Mouse (Mus musculus) G1E-ER4 (cell line): ENCODE data around the gene AC134908.4. TPM values are rescaled to one million over a fixed set of nuclear protein-coding genes. Genes with fewer than 3 reads are reported as not detected.

Experiments
- GATA1 ChIP-seq: IDR thresholded peaks from one replicate; pipeline ENCODE4 v1.8.0; 2012; ENCODE audit warnings: low read length, inconsistent platforms
- polyA plus RNA-seq: library from polyadenylated mRNA; stranded (reverse); fragments of >175 nt; gene quantifications from 2 replicates; pipeline ENCODE4 v1.2.3, GENCODE M21; 2012

The AC134908.4 gene
- polyA plus RNA-seq, 1 experiment = not detected

DNA sequence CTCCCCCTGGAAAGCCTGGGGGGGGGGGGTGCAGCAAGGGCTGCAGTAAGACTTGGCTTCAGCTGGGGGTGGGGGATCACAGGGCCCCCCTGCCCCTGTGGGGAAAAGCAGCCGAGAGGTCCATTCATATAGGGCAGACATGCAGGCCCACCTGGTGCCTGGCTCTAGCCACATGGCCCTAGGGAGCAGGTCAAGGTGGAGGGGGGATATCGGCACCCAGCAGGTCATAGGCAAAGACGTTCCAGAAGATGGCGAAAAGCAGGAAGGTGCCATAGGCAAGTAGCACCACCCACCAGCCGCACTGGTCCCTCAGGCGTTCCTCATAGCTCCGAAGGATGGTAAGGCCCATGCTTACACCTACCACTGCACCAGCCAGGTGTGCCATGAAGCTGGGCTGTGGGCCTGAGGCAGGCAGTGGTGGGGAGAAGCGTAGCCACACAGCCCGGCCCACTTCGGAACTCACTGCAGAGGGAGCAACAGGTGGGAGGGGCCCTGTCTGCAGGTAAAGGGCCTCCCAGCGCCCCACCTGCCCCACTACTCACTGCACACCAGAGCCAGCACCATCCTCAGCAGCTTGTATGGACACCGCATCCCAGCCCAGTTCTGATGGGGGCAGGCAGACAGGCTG is 39.2 kb upstream of the AC134908.4 start:
- no peak for TF ChIP-seq GATA1

DNA sequence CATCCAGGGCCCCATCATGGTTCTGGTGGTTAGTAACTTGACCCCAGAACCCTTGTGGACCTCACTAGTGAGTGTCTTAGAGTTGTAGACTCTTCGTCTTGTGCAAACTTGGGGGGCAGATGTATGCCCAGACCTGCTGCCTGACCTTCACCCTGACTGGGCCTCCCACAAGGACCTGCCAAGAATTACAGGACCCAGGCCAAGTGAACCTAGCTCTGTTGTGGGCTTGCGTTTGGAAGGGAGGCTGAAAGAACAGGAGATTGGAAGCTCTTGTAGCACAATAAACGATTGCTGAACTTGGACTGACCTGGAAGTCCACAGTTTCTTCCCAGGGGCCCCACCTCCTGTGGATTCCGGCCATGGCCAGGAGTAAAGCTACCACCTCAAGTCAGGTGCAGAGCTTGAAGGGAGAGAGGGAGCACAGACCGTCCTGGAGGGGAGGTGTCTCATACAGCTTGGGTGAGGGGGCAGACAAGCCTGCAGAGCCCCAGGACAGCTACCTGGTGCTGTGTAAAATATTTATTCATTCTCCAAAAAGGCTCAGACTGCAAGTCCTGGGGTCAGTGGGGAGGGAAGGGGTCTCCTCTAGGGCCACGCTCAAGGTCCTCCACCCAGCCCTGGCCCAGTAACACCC is 38.6 kb upstream of the AC134908.4 start:
- TF ChIP-seq GATA1 = no peak

DNA sequence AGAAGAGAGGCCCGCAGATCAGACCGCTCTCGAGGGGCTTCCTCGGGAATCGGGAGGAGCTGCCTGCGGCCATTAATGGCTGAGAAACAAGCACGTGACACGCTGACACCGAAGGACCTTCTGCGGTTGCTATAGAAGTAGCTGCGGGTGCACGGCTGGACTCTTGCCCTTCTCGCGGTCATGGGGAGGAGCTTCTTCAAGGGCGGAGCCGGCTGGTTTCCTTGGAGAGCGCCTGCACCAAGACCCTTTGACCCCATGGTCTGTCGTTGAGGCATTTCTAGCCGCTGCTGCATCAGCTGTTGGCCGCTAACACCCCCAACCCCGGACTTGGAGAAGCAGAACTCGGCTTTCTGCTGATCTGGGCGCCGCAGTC is 37.8 kb upstream of the AC134908.4 start, which contains the start of gene Stub1:
Gene Stub1 (minus strand): TSS at position 114 of the 373 bp plus-strand sequence.
- no peak for TF ChIP-seq GATA1

DNA sequence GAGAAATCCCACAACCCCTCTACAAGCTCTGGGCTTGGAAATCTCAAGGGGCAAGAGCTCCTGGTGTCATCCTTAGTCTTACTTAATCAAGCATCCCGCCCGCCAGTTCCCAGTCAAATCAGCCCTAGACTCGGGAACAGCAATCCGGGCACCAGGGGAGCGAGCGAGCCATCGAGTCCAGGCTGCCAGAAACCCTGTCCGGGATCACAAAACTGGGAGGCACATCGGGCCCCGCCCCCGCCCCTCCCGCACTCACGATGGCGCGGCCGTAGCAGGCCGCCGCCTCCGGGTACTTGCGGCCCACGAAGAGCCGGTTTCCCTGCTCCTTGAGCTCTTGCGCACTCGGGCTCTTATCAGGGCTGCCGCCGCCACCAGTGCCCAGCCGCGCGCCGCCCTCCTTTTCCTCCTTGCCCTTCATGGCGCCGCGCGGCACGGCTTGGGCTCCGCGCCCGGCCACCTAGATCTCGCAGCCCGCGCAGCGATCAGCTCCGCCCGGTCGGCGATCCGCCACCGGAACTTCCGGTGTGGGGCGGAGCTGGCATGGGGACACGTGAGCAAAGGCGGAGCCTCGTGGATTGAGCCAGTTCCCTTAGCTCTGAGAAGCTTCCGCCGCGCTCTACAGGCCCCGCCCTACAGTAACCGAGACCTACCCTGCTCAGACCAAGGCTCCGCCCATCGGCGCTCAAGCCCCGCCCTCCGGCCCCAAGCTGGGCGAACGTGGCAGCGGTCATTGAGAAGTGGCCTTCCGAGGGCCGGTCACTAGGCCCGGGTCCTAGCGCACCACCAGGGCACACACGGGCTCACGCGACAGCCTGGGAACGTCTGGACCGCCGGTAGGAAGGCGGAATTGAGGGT is 37.2 kb upstream of the AC134908.4 start:
- no peak for TF ChIP-seq GATA1

DNA sequence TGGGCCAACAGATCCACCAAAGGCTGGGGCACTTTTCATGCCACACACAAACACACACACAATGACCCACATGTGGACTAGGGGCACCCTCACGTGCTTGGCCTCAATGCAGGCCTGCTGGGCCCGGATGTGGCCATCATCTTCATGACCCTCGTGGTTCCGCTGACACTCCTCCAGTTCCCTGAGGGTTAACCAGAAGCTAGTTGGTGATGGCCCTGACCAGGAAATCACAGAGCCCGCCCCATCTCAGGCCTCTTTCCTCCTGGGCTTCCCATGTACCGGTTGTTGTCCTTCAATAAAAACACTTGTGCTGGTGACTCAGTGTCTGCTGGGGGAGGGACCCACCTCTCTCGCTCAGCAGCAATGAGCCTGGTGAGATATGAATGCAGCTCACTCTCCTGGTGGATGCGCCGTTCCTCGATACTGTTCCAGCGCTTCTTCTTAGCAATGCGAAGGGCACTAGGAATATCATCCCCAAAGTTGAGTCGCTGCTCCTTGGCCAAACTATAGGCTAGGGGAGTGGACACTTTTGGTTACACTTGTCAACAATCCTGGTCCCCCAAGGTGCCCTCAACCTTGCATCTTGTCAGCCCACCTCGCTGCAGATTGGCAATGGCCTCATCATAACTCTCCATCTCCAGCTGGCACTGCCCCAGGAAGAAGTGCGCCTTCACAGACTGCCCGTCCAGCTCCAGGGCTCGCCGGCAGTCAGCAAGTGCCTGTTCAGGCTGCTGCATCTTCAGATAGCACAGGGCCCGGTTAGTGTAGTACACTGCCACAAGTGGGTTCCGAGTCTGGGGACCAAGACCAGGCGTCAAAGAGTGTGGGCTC is 36.2 kb upstream of the AC134908.4 start:
- TF ChIP-seq GATA1 = no peak

DNA sequence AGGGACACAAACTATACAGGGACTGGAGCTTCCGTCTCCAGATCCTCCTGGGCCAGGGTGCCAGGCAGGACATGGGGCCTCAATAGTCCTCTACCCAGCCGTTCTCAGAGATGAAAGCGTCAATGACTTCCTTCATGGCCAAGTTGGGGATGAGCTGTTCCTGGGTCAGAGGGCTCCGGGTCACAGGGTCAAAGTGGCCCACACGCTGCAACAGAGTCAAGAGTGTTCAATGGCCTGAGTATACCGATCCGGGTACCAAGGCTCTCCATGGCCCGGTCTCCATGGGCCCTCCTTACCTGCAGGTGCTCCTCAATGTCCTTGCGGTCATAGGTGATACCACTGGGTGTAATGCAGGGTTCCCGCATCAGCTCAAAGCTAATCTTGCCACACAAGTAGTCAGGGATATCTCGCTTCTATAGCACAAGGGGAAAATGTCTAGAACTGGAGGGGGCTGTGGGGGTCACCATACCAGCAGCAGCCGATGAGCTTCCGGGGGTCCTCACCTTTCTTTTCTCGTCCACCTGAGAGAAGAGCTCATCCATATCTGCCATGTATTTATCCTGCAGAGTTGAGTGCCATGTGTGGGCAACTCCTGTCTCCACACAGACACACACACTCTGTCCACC is 35.5 kb upstream of the AC134908.4 start:
- no peak for TF ChIP-seq GATA1

DNA sequence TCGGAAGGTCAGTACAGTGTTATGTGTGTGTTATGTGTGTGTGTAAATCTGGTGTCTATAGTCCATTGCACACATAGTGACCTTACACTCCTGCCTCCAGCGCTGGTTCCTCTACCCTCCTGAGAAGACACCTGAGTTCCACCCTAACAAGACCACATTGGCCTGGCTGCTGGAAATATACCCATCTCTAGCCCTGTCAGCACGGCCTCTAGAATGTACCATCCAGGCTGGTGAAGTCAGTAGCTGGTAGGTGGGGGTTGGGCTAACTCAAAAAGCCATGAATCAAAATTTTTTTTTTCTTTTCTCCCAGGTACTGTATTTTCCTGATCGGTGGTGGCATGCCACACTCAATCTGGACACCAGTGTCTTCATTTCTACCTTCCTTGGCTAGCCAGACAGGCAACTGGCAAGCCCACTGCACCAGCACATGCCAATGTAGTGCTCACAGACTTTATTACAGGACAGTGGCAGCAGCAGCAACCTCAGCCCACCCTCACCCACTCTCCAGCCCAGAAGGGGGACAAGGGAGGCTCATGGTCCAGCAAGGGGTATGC is 34.8 kb upstream of the AC134908.4 start:
- TF ChIP-seq GATA1 = no peak

DNA sequence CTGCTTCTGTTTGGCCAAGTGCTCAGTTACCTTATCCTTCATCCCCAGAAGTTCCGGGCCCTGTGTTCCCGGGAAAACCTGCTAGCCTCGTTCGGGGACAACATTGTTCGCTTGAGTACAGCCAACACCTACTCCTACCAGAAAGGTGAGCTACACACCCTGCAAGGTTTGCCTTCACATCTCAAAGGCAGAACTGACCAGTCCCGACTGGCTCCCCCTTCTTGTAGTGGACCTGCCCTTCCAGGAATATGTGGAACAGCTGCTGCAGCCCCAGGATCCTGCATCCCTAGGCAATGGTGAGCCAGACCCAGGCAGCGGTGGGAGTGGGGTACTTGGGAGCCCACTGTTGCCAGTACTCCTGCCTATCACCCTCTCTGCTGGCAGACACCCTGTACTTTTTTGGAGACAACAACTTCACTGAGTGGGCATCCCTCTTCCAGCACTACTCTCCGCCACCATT is 34.1 kb upstream of the AC134908.4 start:
- no peak for TF ChIP-seq GATA1

DNA sequence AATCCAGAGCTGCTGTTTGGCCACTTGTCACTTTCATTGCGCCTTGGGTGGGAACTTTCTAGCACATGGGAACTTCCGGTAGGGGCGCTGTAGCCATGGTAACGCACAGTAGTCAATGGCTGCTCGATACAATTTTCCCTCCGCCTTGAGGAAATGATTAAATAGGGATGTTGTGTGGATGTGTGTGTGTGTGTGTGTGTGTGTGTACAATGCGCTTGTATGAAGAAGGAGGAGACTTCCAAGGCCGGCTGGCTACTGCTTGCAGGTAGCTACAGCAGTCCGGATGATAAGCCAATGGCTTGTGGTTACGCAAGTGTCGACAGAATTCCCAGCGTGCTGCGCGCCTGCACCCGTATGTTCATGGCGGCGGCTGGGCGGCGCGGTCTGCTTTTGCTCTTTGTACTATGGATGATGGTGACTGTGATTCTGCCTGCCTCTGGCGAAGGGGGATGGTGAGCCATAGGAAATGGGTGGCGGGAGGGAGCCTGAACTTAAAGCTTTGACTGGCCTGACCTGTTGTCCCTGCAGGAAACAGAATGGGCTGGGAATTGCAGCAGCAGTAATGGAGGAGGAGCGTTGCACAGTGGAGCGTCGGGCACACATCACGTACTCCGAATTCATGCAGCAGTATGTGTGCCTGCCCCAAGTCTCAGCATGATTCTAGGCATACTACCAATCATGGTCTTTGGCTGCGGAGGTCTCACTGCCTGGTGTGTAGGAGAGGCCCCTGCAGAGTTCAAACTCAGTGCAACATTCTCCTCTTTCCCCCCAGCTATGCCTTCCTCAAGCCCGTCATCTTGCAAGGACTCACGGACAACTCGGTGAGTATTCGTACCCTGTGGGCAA is 33.5 kb upstream of the AC134908.4 start, which contains the start of gene Jmjd8:
Gene Jmjd8 (plus strand): TSS at position 156 of the 846 bp plus-strand sequence.
- TF ChIP-seq GATA1 = no peak

DNA sequence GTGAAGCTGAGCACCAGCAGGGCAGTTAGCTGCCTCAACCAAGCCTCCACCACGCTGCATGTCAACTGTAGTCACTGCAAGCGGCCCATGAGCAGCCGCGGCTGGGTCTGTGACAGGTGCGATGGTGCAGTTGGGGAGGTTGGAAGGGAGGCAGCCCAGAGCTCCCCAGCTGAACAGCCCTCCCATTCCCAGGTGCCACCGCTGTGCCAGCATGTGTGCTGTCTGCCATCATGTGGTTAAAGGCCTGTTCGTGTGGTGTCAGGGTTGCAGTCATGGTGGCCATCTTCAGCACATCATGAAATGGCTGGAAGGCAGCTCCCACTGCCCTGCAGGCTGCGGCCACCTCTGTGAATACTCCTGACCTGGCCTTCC is 32.8 kb upstream of the AC134908.4 start:
- TF ChIP-seq GATA1 = no peak

DNA sequence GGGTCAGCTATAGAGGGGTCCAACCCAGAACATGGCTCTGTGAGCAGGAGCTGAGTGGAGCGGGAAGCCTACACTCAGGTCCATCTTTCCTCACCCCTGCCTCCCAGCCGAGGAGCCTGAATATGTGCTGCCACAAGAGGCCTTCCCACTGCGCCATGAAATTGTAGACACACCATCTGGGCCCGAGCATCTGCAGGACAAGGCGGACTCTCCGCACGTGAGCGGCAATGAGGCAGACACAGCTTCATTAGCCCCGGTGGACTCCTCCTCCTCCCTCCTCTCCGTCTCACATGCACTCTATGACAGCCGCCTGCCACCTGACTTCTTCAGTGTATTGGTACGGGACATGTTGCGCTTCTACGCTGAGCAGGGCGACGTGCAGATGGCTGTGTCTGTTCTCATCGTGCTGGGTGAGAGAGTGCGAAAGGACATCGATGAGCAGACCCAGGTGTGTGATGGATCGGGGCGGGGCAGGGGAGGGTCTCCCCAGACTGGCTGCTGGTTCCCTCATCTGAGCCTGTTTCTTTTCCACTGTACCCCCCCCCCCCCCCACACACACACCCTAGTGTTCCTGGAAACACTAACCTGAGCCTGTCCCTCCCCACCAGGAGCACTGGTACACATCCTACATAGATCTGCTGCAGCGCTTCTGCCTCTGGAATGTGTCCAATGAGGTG is 32.2 kb upstream of the AC134908.4 start:
- no peak for TF ChIP-seq GATA1

DNA sequence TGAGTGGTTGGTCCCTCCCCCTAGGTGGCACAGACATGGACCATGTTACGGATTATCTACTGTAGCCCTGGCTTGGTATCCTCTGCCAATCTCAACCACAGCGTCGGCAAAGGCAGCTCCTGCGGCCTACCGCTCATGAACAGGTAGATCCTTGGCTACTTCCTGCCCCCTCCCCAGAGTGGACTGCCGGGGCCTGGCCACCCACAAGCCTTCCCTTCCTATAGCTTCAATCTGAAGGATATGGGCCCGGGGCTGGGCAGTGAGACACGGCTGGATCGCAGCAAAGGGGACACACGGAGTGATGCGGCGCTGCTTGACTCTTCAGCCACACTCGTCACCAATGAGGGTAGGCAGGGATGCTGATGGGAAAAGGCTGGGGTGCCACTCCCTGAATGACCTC is 31.6 kb upstream of the AC134908.4 start:
- TF ChIP-seq GATA1 = no peak

DNA sequence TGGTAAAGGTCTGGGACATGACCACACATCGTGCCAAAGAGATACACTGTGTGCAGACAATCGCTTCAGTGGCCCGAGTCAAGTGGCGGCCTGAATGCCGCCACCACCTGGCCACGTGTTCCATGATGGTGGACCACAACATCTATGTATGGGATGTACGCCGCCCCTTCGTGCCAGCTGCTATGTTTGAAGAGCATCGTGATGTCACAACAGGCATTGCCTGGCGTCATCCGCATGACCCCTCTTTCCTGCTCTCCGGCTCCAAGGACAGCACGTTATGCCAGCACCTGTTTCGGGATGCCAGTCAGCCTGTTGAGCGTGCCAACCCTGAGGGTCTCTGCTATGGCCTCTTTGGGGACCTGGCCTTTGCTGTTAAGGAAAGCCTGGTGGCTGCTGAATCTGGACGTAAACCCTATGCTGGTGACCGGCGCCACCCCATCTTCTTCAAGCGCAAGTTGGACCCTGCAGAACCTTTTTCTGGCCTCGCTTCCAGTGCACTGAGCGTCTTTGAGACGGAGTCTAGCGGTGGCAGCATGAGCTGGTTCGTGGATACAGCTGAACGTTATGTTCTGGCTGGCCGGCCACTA is 30.6 kb upstream of the AC134908.4 start:
- TF ChIP-seq GATA1 = no peak
